Mouse (Mus musculus): Measurements from ENCODE around the gene Meis1.

The Meis1 gene

DNA sequence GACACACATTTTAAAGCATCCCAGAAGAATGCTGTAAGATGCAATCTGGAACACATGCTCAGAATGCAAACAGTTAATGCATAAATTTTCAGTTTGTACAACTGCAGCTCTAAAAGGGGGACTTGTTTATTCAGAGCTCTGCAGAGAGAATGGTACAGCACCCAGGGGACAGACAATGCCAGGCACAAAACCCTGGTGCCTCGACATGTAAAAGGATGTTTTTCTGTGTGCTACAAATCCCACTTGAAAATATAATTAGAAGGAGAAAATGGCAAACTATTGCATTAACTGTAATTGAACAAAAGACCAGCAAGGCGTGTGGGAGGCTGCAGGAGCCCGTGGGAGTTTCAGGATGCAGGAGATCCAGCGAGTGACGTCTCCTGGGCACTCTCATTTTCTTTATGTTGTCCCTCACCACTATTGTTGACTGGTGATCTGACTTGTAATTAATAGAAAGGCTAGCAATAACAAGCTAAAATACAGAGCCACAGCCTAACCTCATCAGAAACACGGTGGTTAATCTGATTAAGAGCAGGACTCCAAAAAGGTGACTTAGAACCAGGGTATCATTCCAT lies 29.0 kb downstream of the Meis1 start:
- no peak for DNase-seq (ENCODE audit: low spot score)

DNA sequence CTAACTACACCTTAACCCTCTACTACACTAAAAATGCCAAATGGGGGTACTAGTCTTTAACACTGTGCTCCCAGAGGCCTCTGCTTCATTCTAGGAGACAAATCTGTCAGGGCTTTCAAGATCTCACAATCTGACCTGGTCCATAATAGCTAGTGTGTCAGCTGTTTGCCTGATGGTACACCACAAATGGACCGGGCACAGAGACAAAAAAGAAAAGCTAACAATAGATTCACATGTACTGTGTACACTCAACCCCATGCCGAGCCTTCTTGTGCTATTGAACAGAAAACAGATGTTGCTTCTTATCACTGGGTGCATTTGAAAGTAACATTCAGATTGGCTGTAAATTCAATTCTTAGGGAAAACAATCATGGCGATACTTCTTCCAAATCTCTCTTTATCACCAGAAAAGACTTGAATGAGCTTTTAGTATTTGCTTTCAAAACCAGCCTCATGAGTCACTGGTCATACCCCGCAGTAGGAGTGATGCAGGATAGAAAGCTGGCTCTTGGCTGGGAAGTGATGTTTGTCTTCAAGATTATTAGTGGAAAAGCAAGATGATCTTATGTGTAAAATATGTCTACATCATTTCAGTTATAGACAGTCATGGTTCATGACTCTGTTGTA lies 30.0 kb downstream of the Meis1 start:
- no peak for DNase-seq (ENCODE audit: low spot score)

DNA sequence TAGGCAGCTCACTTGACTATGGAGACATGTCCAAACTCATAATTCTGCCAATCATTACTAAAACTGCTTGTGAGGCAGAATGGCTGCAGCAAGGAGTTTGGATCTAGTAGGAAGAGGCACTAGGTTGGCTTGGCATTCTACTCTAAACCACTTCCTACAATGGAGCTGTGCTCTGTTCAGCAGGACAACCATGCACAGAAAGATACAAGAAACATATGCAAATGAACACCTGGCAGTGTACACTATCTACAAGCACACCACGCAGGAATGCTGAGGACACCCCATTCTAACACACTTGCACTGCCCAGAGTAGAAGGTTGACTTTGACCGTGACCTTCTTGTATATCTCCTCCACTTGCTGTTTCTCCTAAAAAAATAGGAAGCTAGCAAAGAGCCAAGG lies 35.0 kb downstream of the Meis1 start:
- no peak for DNase-seq (ENCODE audit: low spot score)

DNA sequence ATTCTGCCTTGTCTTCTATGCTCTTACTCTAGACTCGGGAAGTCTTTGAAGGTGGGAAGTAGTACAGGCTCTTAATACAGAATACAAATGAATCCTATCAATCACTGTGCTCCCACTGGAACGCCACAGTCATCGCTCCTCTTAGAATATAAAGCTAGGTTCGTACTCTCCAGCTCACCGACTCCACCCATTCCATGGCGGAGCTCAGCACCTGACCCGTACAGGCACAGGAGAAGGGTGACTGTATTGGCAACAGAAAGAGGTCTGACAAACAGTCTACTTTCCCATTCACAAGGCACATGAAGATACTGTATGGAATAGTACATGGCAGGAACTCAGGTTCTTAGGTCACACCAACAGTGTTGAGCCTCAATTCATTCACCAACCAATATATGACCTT lies 35.5 kb downstream of the Meis1 start:
- no peak for DNase-seq (ENCODE audit: low spot score)

DNA sequence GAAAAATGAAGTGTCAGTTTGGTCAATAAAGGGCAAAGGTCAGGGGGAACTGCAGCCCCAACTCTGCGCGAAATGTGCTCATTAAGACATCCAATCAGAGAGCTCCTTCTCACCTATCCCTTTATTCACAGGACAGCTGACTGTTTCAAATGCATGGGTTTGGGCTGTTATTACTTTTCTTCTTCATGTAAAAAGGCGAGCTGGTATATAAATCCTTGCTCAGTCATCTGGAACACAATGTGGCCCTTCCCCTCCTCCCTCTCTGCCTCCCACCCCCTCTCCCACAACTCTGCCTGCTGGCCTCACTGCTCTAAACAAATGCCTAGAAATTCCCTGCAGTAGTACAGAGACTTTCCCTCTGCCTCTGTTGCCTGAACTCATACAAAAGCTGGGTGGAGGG lies 36.5 kb downstream of the Meis1 start:
- DNase-seq (ENCODE audit: low spot score): no peak

DNA sequence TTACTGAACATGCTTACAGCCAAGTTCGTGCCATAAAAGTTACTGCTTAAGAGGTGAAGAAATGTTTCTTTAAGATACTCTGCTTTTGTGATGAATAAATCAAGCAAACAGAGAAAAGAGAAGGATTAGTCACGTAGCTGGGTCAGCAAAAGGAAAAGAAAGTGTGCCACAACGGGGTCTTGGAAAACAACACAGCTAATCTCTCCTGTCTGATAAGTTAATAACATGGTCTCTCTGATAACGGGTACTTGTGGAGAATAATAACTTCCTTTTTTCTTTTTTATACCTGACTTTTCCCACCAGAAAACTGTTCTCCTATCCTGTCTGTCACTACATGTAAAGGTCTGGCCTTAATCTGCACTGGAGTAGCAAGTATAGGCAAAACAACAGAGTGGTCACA lies 37.4 kb downstream of the Meis1 start:
- no peak for DNase-seq (ENCODE audit: low spot score)

DNA sequence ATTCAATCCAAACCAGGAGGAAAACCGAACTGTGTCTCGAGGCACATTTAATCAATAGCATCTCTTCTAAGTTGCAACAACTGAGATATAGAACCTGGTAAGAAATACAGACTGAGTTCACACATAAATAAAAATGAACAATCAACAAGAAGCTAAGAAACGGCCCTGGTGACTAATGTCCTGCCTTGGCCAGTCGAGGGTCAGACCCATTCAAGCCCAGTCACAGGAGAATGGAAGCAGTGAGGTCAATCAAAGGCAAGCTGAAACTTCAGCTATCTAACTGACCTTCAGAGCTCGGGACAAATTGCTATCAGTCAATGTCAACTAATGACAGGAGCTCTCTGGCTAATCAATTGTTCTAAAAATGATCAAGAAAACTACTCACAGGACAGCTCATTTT lies 38.2 kb downstream of the Meis1 start:
- no peak for DNase-seq (ENCODE audit: low spot score)

DNA sequence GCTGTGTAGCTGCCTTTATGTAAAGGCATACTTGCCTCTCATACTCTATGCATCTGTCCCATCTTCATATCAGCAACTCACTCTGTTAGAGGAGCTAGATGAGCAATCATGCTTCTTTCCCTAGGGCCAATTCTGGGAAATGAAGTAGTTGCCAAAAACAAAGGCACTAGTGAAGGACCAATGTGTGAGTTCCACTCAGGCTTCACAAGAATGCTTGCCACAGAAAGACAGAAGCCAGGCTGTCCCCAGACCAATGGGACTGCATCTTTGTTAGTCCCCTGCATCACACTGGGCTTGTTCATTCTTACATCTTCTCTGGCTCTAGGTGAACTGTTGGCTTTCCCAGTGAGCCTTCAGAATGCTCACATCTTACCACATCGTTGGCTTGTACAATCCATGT lies 43.7 kb downstream of the Meis1 start:
- no peak for DNase-seq (ENCODE audit: low spot score)

DNA sequence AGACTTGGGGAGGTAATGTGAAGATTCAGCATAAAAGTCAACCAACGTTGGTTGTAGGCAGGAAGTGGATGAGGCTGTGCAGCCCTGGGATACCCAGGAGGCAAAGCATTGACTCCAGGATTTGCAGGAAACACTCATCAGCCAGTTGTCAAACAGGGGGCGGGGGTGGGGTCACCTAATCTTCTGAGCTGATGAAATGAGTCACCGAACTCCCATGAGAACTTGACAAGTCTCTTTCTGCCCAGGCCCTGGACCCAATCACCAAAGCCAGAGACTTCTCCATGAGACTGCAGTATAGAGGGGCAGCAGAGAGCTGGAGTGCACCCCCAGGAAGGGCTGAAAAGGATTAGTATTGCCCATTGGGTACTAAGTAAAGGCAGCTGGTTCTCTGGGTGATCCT lies 45.0 kb downstream of the Meis1 start:
- no peak for DNase-seq (ENCODE audit: low spot score)

DNA sequence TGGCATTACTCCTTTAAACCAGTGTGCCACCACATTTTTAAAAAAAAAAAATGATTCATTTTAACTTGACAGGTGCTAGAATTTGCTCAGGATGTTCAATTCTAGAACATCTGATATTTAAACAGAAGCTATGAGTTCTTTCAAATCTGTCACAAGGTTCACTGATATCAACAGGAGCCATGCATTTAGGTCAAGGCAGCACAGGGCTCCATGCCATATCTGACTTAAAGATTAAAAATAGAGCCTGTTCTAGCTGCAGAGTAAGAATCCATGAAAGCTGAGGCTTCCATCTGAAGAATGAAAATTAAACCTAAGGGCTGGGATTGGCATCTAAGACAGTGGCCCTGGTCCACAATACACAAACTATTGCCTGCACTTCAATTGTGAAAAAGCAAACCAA lies 45.8 kb downstream of the Meis1 start:
- DNase-seq (ENCODE audit: low spot score): no peak

DNA sequence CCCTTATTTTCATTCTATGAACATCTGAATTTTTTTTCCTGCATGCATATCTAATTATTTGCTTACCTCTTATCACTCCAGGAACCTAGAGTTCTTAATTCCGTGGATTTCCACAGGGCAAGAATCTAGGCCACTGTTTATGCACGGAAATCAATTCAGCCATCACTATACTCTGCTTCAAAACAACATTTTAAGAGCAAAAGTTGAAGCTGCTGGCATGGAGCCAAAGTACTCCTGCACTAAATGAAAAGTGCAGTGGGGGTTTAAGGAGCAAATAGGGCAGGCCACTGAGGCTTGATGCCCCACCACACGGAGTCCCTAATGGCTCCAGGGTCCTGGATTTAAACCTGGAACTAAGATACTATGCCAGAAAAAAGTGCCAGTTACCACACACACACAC lies 47.2 kb downstream of the Meis1 start:
- DNase-seq (ENCODE audit: low spot score): no peak

DNA sequence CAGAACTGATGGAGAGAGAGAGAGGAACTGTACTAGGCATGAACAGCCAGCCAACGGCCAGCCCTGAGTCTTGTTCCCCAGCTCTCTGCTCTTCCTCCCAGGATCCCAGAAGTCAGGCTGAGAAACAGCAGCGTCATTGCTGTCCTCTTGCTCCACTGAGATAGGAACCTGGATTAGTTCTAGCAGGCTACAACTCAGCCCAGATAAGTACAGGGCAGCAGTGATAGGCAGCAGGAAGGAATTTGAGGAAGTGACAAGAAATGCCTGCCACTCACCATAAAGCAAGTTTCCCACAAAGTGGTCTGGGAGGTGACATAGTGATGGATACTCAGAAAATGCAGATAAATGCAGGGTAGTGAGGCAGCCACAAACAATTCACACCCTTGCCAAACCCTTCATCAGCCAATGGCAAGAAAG lies 48.9 kb downstream of the Meis1 start:
- no peak for DNase-seq (ENCODE audit: low spot score)

DNA sequence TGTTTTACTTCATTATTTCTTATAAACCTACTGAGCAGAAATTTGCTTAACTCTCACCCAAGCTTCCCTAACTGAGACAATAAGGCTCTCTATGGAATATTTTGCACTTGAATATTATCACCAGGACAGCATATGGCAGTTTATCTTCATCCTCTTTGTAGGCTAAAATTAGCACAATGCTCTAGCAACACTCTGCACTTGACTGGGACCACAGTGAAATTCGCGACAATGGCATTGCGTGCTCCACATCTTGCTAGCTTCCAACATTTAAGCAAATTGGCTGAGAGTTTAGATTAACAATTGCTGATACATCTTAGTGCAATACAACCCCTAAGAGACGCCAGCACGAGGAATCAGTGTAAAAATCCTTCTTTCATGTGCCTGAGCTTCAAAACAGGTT lies 54.4 kb downstream of the Meis1 start:
- DNase-seq (ENCODE audit: low spot score): no peak

DNA sequence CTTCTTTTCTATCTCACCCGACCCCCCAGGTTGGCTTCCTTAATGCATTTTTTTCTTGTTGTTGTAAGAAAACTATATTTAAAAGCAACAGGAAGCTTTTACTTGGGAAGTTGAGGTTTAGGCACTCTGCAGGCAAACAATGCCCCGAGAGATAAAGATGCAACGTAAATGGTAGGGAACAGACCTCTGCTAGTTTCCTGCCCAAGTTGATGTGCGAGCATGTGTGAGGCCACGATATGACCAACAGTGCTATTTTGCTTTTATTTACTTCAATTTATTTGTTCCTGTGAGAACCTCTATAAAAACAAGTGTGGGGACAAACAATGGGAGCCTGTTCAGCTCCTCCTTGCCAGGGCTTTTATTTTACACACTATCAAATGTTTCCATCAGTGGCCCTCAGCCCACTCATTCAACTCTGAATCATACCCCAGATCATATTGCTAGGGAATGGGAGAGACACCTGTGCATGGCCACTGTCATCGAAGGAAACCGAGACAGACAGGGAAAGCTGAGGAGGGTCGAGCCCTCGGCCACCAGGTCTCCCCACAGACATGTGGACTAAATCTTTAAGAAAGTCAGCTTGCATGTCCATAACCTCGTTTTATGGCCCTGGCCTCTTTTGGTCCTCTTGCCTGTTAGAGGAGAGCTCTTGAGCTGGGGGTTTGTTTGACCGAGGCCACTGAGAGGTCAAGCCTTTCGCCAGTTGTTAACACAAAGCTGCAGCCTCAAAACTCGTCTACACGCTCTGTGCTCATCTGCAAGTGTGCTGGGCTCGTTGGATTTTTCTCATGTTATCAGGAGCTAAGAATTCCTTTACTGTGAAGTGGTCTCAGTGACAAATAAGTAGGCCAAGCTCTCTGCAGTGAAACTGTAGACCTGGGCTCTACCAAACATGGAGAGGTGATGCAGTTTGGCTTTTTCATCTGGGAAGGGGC lies 55.3 kb downstream of the Meis1 start:
- DNase-seq (ENCODE audit: low spot score): no peak

DNA sequence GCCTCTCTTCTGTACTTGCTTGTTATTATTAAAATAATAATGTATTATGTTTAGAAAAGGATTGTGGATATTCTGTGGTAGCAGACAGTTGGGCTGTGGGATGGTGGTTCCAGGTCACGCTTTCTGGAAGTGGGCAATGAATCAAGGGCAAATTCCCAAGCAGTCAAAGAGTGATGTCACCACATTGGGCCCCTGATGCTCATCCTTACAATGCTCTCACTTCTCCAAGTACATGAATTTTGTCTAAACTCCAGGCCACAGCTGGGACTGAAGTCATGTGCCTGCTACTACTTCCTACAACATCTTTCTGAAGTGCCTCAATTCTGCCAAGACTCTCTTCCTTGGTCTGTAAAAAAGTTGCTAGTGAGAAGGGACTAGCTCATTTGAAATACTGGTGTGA lies 59.3 kb downstream of the Meis1 start:
- DNase-seq (ENCODE audit: low spot score): no peak

DNA sequence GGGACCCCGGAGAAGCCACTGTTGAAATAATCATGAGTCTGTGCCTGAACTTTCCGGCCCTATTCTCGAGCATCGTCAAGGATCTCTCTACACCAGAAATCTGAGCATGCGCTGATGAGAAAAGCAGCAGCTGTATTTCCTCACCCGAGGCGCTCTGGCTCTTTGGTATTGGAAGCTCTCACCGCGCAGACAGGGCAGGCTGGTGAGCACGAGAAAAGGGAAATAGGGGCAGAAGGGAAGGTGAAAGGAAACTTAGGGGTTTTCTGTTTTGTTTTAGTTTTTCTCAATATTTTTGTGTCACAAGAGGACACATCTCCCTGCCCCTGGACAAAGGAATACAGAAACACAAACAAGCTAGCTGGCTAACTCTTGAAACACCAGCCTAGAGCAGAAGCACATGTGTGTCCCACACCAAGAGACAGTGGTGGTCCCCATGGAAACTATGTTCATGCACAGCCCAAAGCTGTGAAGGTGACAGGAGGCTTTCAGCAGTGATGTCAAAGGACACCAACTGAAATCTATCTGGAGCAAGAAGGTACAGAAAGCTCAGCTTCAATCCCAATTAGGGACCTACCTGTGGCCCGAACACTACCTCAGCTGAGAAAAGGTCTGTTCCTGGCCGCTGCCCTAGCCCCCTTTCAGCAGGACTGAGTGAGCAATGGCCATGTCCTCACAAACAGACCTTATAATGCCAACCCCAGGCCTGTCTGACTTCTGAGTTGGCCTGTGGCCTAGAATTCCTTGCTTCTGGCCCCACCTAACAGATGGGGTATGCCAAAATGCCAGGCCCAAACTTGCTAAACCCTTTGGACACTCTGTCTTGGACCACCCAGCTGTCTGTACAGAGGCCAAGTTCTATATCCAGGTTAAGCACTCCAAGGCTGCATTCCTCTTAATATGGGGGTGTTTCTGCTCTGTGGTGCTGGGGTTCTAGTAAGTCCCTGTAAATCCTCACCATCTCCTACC lies 60.7 kb downstream of the Meis1 start:
- DNase-seq (ENCODE audit: low spot score): no peak

DNA sequence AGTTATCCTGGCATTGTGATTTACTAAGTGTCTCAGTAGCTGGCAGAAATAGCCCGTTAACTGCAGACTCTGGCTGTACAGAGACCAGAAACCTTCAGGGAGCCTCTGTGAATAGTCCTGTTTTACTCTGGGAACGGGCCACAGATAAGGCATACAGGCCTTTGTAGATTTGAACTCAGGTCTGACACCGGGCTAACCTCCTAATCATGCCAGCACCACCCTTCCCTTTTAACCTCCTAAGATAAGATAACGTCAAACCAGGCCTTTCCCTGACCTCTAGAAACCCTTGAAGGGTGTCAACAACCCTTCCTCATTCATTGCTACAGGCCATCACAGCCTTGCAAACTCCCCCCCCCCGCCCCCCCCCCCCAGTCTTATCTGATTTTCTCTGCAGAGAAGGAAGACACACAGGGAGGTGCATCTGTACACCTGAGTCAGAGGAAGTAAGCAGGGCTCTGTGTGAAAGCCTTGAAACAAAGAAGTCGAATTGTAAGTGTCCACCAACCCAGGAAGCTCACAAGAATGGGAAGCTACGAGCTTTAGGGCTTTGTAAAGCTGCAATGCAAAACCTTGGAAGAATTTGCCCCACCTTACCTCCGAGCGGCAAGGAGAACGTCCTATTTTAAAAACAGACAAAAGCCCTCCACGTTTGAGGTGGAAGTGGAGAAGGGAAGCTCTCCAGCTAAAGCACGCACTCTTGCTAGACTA lies 61.5 kb downstream of the Meis1 start:
- DNase-seq (ENCODE audit: low spot score): no peak

DNA sequence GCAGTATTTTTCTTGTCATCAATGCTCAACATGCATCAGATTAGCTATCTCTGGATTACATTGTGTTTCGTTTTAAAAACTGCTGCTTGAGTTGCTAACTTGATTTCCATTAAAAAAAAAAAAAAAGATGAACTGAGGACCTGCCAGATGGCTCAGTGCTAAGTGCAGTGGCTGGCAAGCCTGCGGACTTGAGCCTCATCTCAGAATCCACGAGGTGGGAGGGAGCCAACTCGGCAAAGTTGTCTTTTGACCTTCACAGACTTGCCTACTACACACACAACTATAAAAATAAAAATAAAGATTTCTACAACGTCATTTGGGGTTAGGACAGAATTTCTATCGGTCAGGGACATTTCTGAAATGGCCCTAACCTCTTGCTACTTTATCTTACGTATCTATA lies 62.8 kb downstream of the Meis1 start:
- DNase-seq (ENCODE audit: low spot score): no peak

DNA sequence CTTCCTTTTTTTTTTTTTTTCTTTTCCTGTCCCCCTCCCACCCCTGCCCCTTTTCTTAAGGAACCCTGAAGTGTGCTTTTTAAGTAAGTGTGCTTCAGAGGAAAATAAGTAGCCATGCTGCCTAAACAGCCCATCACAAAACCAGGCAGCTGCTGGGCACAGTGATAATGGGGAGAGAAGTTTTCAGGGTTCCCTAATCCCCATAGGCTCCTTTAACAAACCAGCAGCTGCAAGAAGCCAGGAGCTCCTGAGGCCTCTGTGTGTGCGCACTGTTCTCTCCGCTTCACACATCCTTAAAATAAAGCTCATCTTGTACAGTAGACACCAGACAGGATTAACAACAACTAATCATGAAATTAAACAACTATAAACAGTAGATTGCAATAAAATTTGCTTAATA lies 63.9 kb downstream of the Meis1 start:
- DNase-seq (ENCODE audit: low spot score): no peak

DNA sequence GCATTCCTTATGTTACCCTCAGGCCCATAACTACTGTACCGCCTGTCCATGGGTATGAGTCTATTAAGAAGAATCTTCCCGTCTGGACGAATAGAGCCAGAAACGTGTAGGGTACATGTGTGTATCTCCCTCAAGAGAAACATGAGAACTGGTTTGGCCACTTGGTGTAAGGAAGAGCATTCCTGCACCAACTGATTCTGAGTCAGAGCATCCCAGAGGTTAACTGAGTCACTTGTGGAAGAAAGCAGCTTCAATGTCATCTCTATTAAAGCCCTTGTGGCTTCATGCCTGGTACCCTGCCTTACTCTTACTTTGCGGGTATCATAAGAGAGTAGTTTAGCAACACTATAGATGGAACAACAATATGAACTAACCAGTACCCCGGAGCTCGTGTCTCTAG lies 64.9 kb downstream of the Meis1 start:
- no peak for DNase-seq (ENCODE audit: low spot score)

DNA sequence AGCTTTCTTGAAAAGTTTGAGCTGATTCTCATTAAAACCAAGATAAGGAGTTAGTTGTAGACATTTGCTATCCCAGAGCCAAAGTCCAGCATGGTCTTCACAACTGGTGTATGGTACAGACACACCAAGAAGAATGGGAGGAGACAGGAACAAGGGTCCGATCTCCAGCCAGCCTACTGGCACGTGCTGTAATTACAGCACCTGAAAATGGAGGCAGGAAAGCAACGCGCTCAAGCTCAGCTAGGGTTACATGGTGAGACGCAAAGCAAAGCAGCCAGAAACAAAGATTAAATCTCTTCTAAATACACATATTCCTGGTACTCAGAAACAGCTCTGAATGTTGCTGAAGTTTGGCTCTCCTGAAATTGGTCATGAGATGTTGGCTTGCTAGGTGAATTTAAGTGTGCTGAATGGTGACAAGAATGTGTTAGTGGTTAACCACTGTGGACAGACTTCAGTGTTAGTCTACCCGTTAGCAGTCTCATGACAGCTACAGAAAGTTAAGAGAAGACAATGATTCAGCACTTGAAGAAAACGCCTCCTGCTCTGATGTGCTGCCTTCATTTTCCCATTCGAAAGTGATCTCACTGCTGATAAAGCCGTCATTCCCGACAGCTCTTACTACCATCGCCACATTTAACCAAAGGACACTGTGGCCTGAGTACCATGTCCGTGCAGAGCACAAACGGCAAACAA lies 70.0 kb downstream of the Meis1 start:
- no peak for DNase-seq (ENCODE audit: low spot score)
